Mouse (Mus musculus): ENCODE measurements around the gene Gper1. TPM values are rescaled to one million over a fixed set of nuclear protein-coding genes. Genes with fewer than 3 reads are reported as not detected.
A peak's percentile ranks its signal among the peaks of the same experiment; 100 is the strongest.
"Not testable (repeated sequence)": the region's sequence is repeated elsewhere in the genome, so short reads cannot be mapped to it uniquely, and the experiment has no call there.

The Gper1 gene
- total RNA-seq, 2 experiments from 2014 or later = 2.5 to 2.8 TPM

GRCm38 (mm10) chr5:139382760-139383159, 40.2 kb upstream of the Gper1 start:
- no peak for TF ChIP-seq CTCF (IDR thresholded peaks at IDR 0.05)
- Histone ChIP-seq H3K27ac (peak overlapping the region; percentile 95), H3K4me3 (peak overlapping the region; percentile 95)
- intact Hi-C loops (cut with DNase I) = no loop called here
- peak; percentile 58 to 65 for DNase-seq (ENCODE audit: extremely low spot score in 1 of 2, low spot score in 2 of 2)

- intact Hi-C loops (cut with DNase I) = no loop called here
- peak overlapping the region; percentile 95 for H3K27ac ChIP-seq
- DNase-seq (ENCODE audit: extremely low spot score in 1 of 2, low spot score in 2 of 2) = no peak
- no peak for TF ChIP-seq CTCF (IDR thresholded peaks at IDR 0.05)
- peak overlapping the region; percentile 95; the same call in 1 of the 2 replicates for H3K4me3 ChIP-seq
Measured at GRCm38 (mm10) chr5:139383234-139383633, 39.7 kb upstream of the Gper1 start.

- Histone ChIP-seq H3K27ac (peak overlapping the region; percentile 36; the same call in 1 of the 2 replicates), H3K4me3 (no peak overlapping the region)
- intact Hi-C loops (cut with DNase I) = no loop called here
- DNase-seq (ENCODE audit: extremely low spot score in 1 of 2, low spot score in 2 of 2) = no peak
- no peak for TF ChIP-seq CTCF (IDR thresholded peaks at IDR 0.05)
Measured at GRCm38 (mm10) chr5:139384531-139384930, 38.4 kb upstream of the Gper1 start.

GRCm38 (mm10) chr5:139386047-139386446, 36.9 kb upstream of the Gper1 start:
- no peak for DNase-seq (ENCODE audit: extremely low spot score in 1 of 2, low spot score in 2 of 2)
- Histone ChIP-seq H3K4me3 (no peak overlapping the region), H3K27ac (no peak overlapping the region)
- no peak for TF ChIP-seq CTCF (IDR thresholded peaks at IDR 0.05)
- intact Hi-C loops (cut with DNase I) = no loop called here

DNA sequence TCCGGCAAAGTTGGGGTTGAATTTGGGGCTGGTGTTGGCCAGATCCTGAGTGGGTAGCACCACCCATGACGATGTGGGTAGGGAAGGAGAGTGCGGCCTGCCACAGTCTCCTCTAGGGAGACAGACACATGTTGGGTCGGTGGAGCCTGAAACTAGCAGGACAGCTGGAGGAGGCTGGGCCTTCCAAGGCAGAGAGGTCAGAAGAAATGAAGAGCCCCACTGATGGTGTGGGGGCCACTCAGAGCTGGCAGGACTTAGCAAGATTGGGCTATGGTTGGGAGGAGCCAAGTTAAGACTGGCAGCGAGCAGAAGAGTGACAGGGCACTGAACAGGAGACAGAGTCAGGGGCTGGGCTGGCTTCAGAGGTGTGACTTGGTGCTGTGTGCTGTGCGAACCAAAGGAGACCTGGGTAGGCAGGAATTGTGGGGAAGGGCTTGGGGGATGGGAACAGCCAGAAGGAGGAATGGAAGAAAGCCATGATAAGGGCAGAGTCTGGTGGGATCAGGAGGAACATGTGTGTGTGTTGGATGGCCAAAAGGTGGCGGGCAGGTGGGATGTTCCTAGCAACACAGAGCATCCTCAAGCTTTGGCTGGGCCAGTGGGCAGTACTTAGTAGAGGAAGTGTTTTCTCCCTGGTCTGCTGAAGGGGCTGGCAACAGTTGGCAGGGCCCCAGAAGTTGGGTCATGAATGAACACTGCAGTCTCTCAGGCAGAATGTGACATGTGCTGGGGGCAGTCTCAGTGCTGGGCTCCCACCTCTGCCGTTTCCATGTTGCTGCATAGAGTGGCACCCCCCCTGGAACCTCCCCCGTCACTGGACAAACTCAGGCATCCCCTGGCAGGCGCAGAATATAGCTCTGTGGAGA, 35.4 kb upstream of the Gper1 start:
- DNase-seq (ENCODE audit: extremely low spot score in 1 of 2, low spot score in 2 of 2) = no peak
- Histone ChIP-seq H3K27ac (peak overlapping the region; percentile 89), H3K4me3 (no peak overlapping the region)
- intact Hi-C loops (cut with DNase I) = no loop called here
- no peak for TF ChIP-seq CTCF (IDR thresholded peaks at IDR 0.05)

DNA sequence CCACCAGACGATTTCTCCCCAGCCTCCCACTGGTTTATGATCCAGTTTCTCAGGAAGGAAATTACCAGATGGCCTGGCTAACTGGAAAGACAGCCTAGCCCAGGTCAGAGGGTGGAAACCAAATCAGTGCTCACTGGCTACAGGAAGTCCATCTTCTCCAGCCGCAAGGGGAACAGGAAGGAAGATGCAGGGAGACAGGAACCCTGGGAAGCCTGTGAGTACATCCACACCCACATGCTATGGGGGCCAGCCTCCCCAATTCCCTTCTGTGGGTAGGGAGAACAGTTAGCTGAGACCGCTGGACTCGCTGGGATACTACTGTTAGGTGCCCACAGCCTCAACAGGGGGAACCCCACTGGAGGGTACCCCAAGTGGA, 34.8 kb upstream of the Gper1 start:
- DNase-seq (ENCODE audit: extremely low spot score in 1 of 2, low spot score in 2 of 2) = no peak
- TF ChIP-seq CTCF (IDR thresholded peaks at IDR 0.05) = no peak
- intact Hi-C loops (cut with DNase I) = no loop called here
- H3K4me3 ChIP-seq = no peak overlapping the region
- peak overlapping the region; percentile 89 for H3K27ac ChIP-seq

GRCm38 (mm10) chr5:139388694-139389675, 34.0 kb upstream of the Gper1 start:
- intact Hi-C loops (cut with DNase I) = no loop called here
- TF ChIP-seq CTCF (IDR thresholded peaks at IDR 0.05) = no peak
- H3K27ac ChIP-seq = peak overlapping the region; percentile 89
- no peak for DNase-seq (ENCODE audit: extremely low spot score in 1 of 2, low spot score in 2 of 2)
- no peak overlapping the region for H3K4me3 ChIP-seq

DNA sequence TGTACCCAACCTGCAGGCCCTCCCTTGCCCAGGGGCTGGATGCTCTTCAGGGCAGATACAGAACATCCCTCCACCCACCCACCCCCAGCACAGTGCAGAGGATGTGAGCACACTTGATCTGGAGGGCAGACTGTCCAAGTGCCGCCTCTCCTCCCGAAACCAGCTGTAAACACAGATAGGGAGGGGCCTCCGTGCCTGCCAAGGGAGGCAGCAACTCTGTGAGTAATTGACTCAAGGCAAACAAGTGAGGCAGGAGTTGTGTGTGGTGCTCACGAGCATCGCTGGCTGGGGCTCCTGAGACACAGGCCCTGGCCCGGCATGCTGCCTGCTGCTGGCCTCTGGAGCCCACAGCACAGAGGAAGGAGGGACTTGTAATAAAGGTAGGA, 33.3 kb upstream of the Gper1 start:
- intact Hi-C loops (cut with DNase I) = no loop called here
- peak overlapping the region; percentile 89 for H3K27ac ChIP-seq
- 0 out of 2 replicates have a peak overlapping the region, but pooled peaks have one; percentile 23 for H3K4me3 ChIP-seq
- no peak for TF ChIP-seq CTCF (IDR thresholded peaks at IDR 0.05)
- DNase-seq (ENCODE audit: extremely low spot score in 1 of 2, low spot score in 2 of 2) = peak; percentile 37 to 51

GRCm38 (mm10) chr5:139390324-139391119, 32.4 kb upstream of the Gper1 start:
- intact Hi-C loops (cut with DNase I); DNase-seq (ENCODE audit: extremely low spot score in 1 of 2, low spot score in 2 of 2); H3K4me3 ChIP-seq: not testable (repeated sequence)
- H3K27ac ChIP-seq = peak overlapping the region; percentile 89

GRCm38 (mm10) chr5:139391309-139391990, 31.5 kb upstream of the Gper1 start:
- Histone ChIP-seq H3K27ac (peak overlapping the region; percentile 78), H3K4me3 (no peak overlapping the region)
- TF ChIP-seq CTCF (IDR thresholded peaks at IDR 0.05) = no peak
- intact Hi-C loops (cut with DNase I) = no loop called here
- no peak for DNase-seq (ENCODE audit: extremely low spot score in 1 of 2, low spot score in 2 of 2)

Data from left cerebral cortex, adult 2 months (tissue).